Mouse (Mus musculus) C2C12 (cell line): ENCODE measurements around the gene Iqsec1.

Experiments used
- CTCF ChIP-seq: IDR thresholded peaks from one replicate; pipeline ENCODE4 v1.5.1; 2011; ENCODE audit not compliant: control insufficient read depth, insufficient read depth, insufficient read length
- MYOG ChIP-seq: IDR thresholded peaks from one replicate; pipeline ENCODE4 v1.6.1; 2011; ENCODE audit not compliant: control insufficient read depth, insufficient read length; ENCODE audit errors: extremely low read depth

DNA sequence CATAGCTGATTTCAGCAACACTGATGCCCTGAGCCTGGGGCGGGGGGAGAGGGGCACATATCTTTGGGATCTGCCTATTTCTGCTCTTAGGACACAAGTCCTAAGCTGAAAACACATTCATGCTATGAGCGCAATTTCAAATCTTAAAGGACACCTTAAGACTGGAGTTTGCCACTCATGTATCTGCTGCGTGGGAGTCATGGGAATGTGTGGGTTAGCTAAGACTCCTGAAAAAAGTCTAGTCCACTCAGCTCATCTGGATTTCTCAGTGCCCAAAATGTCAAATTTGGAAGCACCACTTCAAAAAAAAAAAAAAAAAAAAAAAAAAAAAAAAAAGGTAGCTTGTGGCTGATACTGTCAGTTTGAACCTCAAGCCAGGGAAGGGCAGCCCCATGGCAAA is 63.7 kb downstream of the Iqsec1 start:
- no peak for TF ChIP-seq CTCF
- TF ChIP-seq MYOG = no peak
